Mouse (Mus musculus): ENCODE measurements around the gene Gm20773. TPM values are rescaled to one million over a fixed set of nuclear protein-coding genes. Genes with fewer than 3 reads are reported as not detected.

Gm20773 gene
- total RNA-seq (2023) = not detected in 4 replicates

GRCm38 (mm10) chrY:13493726-13494125 is at the start of gene Gm20773:
TSS of gene Gm20773 (plus strand) at chrY:13494026.

GRCm38 (mm10) chrY:13465479-13465878 is 28.3 kb upstream of the Gm20773 start, which contains the start of gene Gm21866:
TSS of gene Gm21866 (minus strand) at chrY:13465579.

Other genes starting within 250 kb of the Gm20773 start
- gene Gm21440, start 241.6 kb upstream of the Gm20773 start, total RNA-seq (2023) = not detected in 4 replicates
- not detected in 4 replicates for gene Gm21454, start 241.6 kb upstream of the Gm20773 start, total RNA-seq (2023)
- not detected in 4 replicates for gene Gm21725, start 145.0 kb upstream of the Gm20773 start, total RNA-seq (2023)
- not detected in 4 replicates for gene Gm21866, start 28.4 kb upstream of the Gm20773 start, total RNA-seq (2023)